Mouse (Mus musculus): ENCODE results near the gene Osr1. TPM values are rescaled to one million over a fixed set of nuclear protein-coding genes. Genes with fewer than 3 reads are reported as not detected.

The Osr1 gene
- polyA plus RNA-seq, 1 experiment: not detected

GRCm38 (mm10) chr12:9581506-9581905 is 11.6 kb downstream of the Osr1 start:
- no peak for TF ChIP-seq CTCF (IDR thresholded peaks at IDR 0.05; ENCODE audit: control insufficient read depth, insufficient read depth, low read length)
- TF ChIP-seq POLR2A (IDR thresholded peaks at IDR 0.05; ENCODE audit: borderline replicate concordance, control insufficient read depth, low read depth, low read length): no peak
- no peak overlapping the region for H3K4me3 ChIP-seq (replicated peaks; ENCODE audit: control insufficient read depth, low read depth, low read length)
- 11% methylated on average over 12 of the region's 12 CpGs for WGBS
- H3K4me1 ChIP-seq (ENCODE audit: control insufficient read depth, insufficient read depth, low read length): no peaks in the 10 kb centered on the region
- H3K27ac ChIP-seq (ENCODE audit: control insufficient read depth, insufficient read depth, low read depth, low read length, poor library complexity): no peak overlapping the region

- TF ChIP-seq POLR2A (IDR thresholded peaks at IDR 0.05; ENCODE audit: borderline replicate concordance, control insufficient read depth, low read depth, low read length): no peak
- TF ChIP-seq CTCF (IDR thresholded peaks at IDR 0.05; ENCODE audit: control insufficient read depth, insufficient read depth, low read length): no peak
- H3K4me3 ChIP-seq (replicated peaks; ENCODE audit: control insufficient read depth, low read depth, low read length): no peak overlapping the region
- 31% methylated on average over 14 of the region's 14 CpGs for WGBS
- H3K4me1 ChIP-seq (ENCODE audit: control insufficient read depth, insufficient read depth, low read length): no peaks in the 10 kb centered on the region
- no peak overlapping the region for H3K27ac ChIP-seq (ENCODE audit: control insufficient read depth, insufficient read depth, low read depth, low read length, poor library complexity)
These were observed 12.5 kb downstream of the Osr1 start for GRCm38 (mm10) chr12:9582248-9582995.

DNA sequence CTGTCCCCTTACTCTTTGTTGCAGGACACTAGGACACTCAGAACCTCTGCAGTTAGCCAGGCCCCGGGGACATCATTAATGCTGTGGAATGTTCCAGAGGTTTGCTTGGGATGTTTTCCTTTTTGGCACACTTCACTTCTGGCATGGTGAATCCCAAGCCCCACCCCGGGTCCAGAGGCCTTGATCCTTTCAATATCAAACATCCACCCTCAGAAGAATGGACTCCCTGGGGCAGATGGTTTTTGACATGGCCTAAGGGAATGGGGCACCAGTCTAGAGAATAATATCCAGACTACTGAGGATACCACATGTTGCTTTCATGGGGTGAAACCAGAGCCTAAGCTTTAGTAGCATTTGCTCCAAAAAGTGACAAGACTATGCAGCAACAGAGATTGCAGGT is 13.5 kb downstream of the Osr1 start:
- TF ChIP-seq POLR2A (IDR thresholded peaks at IDR 0.05; ENCODE audit: borderline replicate concordance, control insufficient read depth, low read depth, low read length): no peak
- TF ChIP-seq CTCF (IDR thresholded peaks at IDR 0.05; ENCODE audit: control insufficient read depth, insufficient read depth, low read length): no peak
- WGBS: 31% methylated on average over 2 of the region's 2 CpGs
- Histone ChIP-seq H3K4me1 (ENCODE audit: control insufficient read depth, insufficient read depth, low read length) (no peaks in the 10 kb centered on the region), H3K4me3 (replicated peaks; ENCODE audit: control insufficient read depth, low read depth, low read length) (no peak overlapping the region), H3K27ac (ENCODE audit: control insufficient read depth, insufficient read depth, low read depth, low read length, poor library complexity) (no peak overlapping the region)

DNA sequence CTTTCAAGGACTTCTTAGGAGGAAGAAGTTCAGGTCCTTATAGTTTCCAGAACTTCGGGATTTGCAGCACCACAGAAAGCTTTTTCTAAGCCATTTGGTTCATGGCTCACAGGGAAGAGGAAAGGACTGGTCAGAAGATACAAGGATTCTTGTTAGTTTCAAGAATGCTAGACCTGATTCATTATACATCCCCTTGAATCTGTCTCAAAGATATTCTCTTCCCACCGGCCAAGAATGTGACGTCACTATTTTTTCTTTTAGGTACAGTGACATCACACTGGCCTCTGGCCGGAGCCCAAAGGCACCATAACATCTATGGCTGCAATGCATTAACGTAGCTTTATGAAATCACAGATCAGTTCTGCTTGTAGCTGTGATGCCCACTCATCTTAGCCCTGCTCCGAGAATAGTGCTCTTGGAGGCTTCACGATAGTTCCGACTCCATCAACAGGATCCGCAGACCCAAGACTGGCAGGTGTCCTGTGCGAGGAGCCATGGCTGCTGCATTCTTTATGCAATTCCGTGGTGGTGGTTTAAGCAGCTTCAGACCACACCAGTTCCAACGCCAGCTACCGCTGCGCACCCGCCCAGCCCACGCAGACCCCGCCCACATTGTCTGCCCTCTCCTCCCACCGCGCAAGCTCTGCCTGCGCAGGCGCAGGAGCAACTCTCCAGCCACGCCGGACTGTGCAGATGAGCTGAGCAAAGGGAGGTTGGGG is 14.6 kb downstream of the Osr1 start:
- no peak for TF ChIP-seq CTCF (IDR thresholded peaks at IDR 0.05; ENCODE audit: control insufficient read depth, insufficient read depth, low read length)
- TF ChIP-seq POLR2A (IDR thresholded peaks at IDR 0.05; ENCODE audit: borderline replicate concordance, control insufficient read depth, low read depth, low read length): no peak
- Histone ChIP-seq H3K27ac (ENCODE audit: control insufficient read depth, insufficient read depth, low read depth, low read length, poor library complexity) (no peak overlapping the region), H3K4me3 (replicated peaks; ENCODE audit: control insufficient read depth, low read depth, low read length) (no peak overlapping the region), H3K4me1 (ENCODE audit: control insufficient read depth, insufficient read depth, low read length) (no peaks in the 10 kb centered on the region)
- WGBS: 4% methylated on average over 23 of the region's 23 CpGs

- 3% methylated on average over 7 of the region's 7 CpGs for WGBS
- no peak overlapping the region for H3K4me3 ChIP-seq (replicated peaks; ENCODE audit: control insufficient read depth, low read depth, low read length)
- no peaks in the 10 kb centered on the region for H3K4me1 ChIP-seq (ENCODE audit: control insufficient read depth, insufficient read depth, low read length)
- H3K27ac ChIP-seq (ENCODE audit: control insufficient read depth, insufficient read depth, low read depth, low read length, poor library complexity): no peak overlapping the region
- no peak for TF ChIP-seq POLR2A (IDR thresholded peaks at IDR 0.05; ENCODE audit: borderline replicate concordance, control insufficient read depth, low read depth, low read length)
- TF ChIP-seq CTCF (IDR thresholded peaks at IDR 0.05; ENCODE audit: control insufficient read depth, insufficient read depth, low read length): no peak
These were observed 15.2 kb downstream of the Osr1 start for GRCm38 (mm10) chr12:9585085-9585453.

GRCm38 (mm10) chr12:9587732-9588131 is 17.8 kb downstream of the Osr1 start:
- no peak overlapping the region for H3K4me3 ChIP-seq (replicated peaks; ENCODE audit: control insufficient read depth, low read depth, low read length)
- TF ChIP-seq POLR2A (IDR thresholded peaks at IDR 0.05; ENCODE audit: borderline replicate concordance, control insufficient read depth, low read depth, low read length) (no peak), CTCF (IDR thresholded peaks at IDR 0.05; ENCODE audit: control insufficient read depth, insufficient read depth, low read length) (no peak)
- 78% methylated on average over 1 of the region's 1 CpGs for WGBS
- no peaks in the 10 kb centered on the region for H3K4me1 ChIP-seq (ENCODE audit: control insufficient read depth, insufficient read depth, low read length)
- H3K27ac ChIP-seq (ENCODE audit: control insufficient read depth, insufficient read depth, low read depth, low read length, poor library complexity): no peak overlapping the region

DNA sequence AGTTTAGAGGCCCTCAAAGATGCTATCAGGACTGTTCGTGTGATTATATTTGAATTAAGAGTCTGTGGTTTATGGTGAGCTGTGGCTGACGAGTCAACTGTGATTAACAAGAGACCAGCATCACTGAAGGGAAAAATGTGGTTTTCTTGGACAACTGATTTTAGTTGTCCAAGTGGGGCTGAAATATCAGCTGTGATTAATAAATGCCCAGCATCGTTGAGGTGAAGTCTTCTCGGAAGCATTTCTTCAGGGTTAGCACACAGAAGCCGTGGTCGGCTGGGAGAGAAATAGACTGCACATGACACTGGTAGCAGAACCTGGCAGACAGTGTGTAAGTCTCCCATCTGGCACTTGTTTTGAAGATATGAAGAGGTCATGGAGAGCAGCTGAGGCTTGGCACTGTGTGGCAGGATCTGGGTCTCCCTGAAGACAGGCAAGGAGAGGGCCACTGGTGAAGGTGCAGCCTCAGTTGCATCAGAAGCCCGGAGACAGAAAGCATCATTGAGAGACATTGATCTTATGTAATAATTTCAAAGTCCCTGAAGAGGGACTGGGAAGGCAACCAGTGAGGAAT is 19.7 kb downstream of the Osr1 start:
- H3K27ac ChIP-seq (ENCODE audit: control insufficient read depth, insufficient read depth, low read depth, low read length, poor library complexity): no peak overlapping the region

GRCm38 (mm10) chr12:9591141-9591540 is 21.2 kb downstream of the Osr1 start:
- TF ChIP-seq POLR2A (IDR thresholded peaks at IDR 0.05; ENCODE audit: borderline replicate concordance, control insufficient read depth, low read depth, low read length) (no peak), CTCF (IDR thresholded peaks at IDR 0.05; ENCODE audit: control insufficient read depth, insufficient read depth, low read length) (no peak)
- H3K4me3 ChIP-seq (replicated peaks; ENCODE audit: control insufficient read depth, low read depth, low read length): no peak overlapping the region
- H3K27ac ChIP-seq (ENCODE audit: control insufficient read depth, insufficient read depth, low read depth, low read length, poor library complexity): no peak overlapping the region
- 71% methylated on average over 3 of the region's 3 CpGs for WGBS
- H3K4me1 ChIP-seq (ENCODE audit: control insufficient read depth, insufficient read depth, low read length): no peaks in the 10 kb centered on the region

More for the DNA sequence above, 19.7 kb downstream of the Osr1 start:
- Histone ChIP-seq H3K4me1 (ENCODE audit: control insufficient read depth, insufficient read depth, low read length) (no peaks in the 10 kb centered on the region), H3K4me3 (replicated peaks; ENCODE audit: control insufficient read depth, low read depth, low read length) (no peak overlapping the region)
- 54% methylated on average over 7 of the region's 7 CpGs for WGBS
- TF ChIP-seq CTCF (IDR thresholded peaks at IDR 0.05; ENCODE audit: control insufficient read depth, insufficient read depth, low read length) (no peak), POLR2A (IDR thresholded peaks at IDR 0.05; ENCODE audit: borderline replicate concordance, control insufficient read depth, low read depth, low read length) (no peak)

Data from bone marrow, adult 2 months (tissue).